Mouse (Mus musculus): ENCODE data around the gene Fry. TPM values are rescaled to one million over a fixed set of nuclear protein-coding genes. Genes with fewer than 3 reads are reported as not detected.

The Fry gene
- total RNA-seq, 1 experiment from 2014 or later, result 51.4 TPM

DNA sequence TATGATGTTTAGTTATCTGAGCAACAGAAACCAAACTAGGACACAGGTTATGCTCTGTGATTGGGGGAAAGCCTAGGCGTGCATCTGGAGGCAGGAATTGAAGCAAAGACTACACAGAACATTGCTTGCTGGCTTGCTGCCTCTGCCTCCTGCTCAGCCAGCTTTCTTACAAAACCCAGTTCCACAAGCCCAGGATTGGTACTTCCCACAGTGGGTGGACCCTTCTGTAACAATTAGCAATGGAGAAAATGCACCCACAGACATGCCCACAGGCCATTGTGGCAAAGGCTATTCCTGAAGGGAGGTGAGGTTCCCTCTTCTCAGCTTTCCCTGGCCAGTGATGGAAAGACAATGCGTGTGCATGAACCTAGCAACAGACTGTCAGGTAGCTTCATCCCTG lies 4.1 kb downstream of the Fry start:
- ATAC-seq (replicated peaks; ENCODE audit: insufficient number of reproducible peaks, low FRiP score, low TSS enrichment, poor library complexity, severe bottlenecking), result no peak

DNA sequence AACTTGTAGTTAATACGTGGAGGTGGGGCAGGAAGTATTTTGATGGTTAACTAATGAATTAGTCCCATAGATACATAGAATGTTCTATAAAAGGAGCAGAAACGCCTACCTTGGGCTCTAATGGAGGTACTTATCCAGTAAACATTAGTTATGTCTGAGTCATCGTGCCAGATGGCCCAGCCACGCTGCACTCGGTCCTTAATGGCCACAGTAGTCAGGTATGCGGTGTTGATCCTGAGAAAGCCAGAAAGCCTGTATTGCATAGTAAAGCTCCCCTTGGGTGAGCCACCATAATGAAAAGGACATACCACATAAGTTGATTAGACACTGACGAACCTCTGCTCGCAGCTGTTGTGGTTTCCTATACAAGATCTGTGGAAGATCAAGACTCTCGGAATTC lies 7.5 kb downstream of the Fry start:
- ATAC-seq (replicated peaks; ENCODE audit: insufficient number of reproducible peaks, low FRiP score, low TSS enrichment, poor library complexity, severe bottlenecking), result 0 out of 2 replicates have a peak, but pooled peaks have one; percentile 25

- ATAC-seq (replicated peaks; ENCODE audit: insufficient number of reproducible peaks, low FRiP score, low TSS enrichment, poor library complexity, severe bottlenecking), result no peak
Observed at GRCm38 (mm10) chr5:150128432-150128831, 10.0 kb downstream of the Fry start.

DNA sequence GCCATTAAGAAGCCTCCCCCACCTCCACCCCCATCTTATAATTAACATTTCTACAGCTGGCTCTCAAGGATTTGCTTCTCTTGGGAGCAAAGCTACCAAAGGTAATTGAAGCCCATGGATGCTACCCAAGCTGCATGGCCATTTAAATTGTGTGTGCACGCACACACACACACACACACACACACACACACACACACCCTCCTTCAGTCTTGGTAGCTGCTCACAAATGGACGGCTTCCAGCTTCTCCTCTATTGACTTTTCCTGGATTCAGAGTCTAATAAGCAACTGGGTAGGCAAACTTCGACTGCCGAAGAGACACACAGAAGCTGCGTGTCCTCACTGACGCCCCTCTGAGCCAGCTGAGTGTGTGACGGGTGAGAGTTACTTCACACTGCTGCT lies 11.7 kb downstream of the Fry start:
- no peak for ATAC-seq (replicated peaks; ENCODE audit: insufficient number of reproducible peaks, low FRiP score, low TSS enrichment, poor library complexity, severe bottlenecking)

- no peak for ATAC-seq (replicated peaks; ENCODE audit: insufficient number of reproducible peaks, low FRiP score, low TSS enrichment, poor library complexity, severe bottlenecking)
Observed at GRCm38 (mm10) chr5:150131166-150131565, 12.7 kb downstream of the Fry start.

DNA sequence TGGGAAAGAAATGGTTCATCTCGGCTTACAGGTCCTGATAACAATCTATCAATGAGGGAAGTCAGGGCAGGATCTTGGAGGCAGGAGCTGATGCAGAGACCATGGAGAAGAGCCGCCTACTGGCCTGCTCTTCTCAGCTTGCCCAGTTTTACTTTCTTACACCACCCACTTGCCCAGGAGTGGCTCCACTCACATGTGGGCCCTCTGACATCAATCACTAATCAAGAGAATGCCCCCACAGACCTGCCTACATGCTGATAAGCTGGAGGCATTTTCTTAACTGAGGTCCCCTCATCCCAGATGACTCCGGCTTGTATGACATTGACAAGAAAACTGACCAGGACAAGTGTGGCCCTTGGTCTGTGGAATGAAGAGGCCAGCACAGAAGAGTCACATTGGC lies 16.2 kb downstream of the Fry start:
- ATAC-seq (replicated peaks; ENCODE audit: insufficient number of reproducible peaks, low FRiP score, low TSS enrichment, poor library complexity, severe bottlenecking), result no peak

GRCm38 (mm10) chr5:150135529-150135928 lies 17.1 kb downstream of the Fry start:
- ATAC-seq (replicated peaks; ENCODE audit: insufficient number of reproducible peaks, low FRiP score, low TSS enrichment, poor library complexity, severe bottlenecking), result no peak

DNA sequence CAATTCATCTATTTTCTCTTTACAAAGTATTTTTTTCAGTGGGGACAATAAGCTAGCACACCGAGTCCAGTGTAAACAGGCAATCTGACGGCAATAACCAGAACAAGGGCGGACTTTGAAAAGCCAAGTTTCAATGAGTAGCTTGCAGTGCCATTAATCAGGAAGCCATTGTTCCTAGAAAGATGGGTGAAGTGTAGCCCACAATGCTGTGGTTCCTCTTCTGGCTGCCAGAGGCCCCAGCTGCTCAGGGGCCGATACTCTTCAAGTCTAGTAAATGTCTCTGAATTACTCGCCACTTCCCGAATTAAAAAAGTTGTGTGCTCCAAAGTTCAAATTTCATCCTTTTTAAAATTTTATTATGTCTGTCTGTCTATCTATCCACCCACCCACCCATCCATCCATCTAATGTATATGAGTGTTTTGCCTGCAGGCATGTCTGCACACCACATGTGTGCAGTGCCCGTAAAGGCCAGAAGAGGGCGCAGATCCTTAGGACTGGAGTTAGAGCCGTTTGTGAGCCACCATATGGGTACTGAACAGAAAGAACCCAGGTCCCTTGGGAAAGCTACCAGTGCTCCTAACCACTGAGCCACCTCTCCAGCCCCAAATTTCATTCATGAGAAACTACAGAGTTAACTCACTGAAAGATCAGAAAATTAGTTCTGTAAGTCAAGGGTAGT lies 19.5 kb downstream of the Fry start:
- ATAC-seq (replicated peaks; ENCODE audit: insufficient number of reproducible peaks, low FRiP score, low TSS enrichment, poor library complexity, severe bottlenecking), result peak; percentile 77

GRCm38 (mm10) chr5:150140513-150140912 lies 22.1 kb downstream of the Fry start:
- ATAC-seq (replicated peaks; ENCODE audit: insufficient number of reproducible peaks, low FRiP score, low TSS enrichment, poor library complexity, severe bottlenecking), result peak; percentile 52; the same call in 1 of the 2 replicates

- no peak for ATAC-seq (replicated peaks; ENCODE audit: insufficient number of reproducible peaks, low FRiP score, low TSS enrichment, poor library complexity, severe bottlenecking)
Observed at GRCm38 (mm10) chr5:150145967-150146366, 27.5 kb downstream of the Fry start.

GRCm38 (mm10) chr5:150146612-150147011 lies 28.2 kb downstream of the Fry start:
- ATAC-seq (replicated peaks; ENCODE audit: insufficient number of reproducible peaks, low FRiP score, low TSS enrichment, poor library complexity, severe bottlenecking), result no peak

GRCm38 (mm10) chr5:150149725-150150124 lies 31.3 kb downstream of the Fry start:
- ATAC-seq (replicated peaks; ENCODE audit: insufficient number of reproducible peaks, low FRiP score, low TSS enrichment, poor library complexity, severe bottlenecking), result no peak

GRCm38 (mm10) chr5:150150986-150151385 lies 32.5 kb downstream of the Fry start:
- no peak for ATAC-seq (replicated peaks; ENCODE audit: insufficient number of reproducible peaks, low FRiP score, low TSS enrichment, poor library complexity, severe bottlenecking)

DNA sequence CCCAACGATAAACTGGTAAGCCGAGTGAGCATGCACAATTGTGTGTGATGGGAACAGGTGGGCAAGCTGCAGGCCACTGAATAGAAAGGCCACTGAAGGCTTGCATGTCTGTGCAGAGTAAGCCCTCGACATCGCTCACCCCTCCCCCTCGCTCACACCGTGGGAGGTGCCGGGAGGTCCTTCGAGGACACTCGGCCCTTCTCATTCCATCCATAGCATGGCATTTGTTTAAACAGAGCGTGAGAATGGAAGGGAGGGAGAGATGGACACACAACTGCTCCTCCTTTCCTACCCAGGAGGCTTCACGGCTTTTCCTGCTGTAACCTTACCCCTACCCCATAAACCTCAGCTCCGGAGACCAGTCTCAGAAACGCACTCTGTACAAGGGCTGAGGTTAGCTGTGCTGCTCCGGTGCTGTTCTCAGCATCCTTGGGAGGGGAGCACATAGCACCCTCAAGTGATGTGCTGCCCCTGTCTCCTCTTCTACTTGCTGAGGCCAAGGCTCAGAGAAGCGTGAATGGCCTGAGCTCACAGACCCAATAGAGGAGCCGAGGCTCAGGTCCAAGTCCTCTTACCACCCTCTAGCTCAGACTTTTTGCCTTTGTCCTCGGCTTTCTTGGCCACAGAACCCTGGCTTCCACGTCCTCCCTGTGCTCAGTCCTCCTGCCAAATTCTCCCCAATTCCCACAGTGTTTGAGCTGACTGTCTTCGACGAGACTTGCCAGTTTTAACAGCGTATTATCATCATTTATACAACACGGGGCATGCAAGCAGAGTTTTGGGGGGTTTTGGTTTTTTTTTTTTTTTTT lies 33.8 kb downstream of the Fry start:
- no peak for ATAC-seq (replicated peaks; ENCODE audit: insufficient number of reproducible peaks, low FRiP score, low TSS enrichment, poor library complexity, severe bottlenecking)

DNA sequence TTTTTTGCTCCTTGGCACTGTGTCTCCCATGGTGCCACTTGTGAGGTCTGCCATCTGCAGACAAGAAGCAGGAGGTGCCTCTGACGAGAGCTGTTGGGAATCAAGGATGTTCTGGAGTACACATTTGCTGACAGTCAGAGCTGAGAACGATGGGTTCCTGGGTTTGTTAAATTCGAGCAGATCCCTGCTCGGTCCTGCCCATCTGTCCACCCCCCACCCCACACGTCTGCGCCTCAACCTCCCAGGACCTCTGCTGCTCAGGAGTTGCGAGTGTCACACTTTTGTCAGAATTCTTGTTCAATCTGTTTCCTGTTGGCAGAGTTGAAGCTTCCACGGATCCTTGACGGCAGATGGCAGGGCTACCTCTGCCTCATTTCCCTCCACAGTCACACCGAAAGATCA lies 34.4 kb downstream of the Fry start:
- ATAC-seq (replicated peaks; ENCODE audit: insufficient number of reproducible peaks, low FRiP score, low TSS enrichment, poor library complexity, severe bottlenecking), result no peak

GRCm38 (mm10) chr5:150155388-150155787 lies 36.9 kb downstream of the Fry start:
- ATAC-seq (replicated peaks; ENCODE audit: insufficient number of reproducible peaks, low FRiP score, low TSS enrichment, poor library complexity, severe bottlenecking), result peak; percentile 37; the same call in 1 of the 2 replicates

DNA sequence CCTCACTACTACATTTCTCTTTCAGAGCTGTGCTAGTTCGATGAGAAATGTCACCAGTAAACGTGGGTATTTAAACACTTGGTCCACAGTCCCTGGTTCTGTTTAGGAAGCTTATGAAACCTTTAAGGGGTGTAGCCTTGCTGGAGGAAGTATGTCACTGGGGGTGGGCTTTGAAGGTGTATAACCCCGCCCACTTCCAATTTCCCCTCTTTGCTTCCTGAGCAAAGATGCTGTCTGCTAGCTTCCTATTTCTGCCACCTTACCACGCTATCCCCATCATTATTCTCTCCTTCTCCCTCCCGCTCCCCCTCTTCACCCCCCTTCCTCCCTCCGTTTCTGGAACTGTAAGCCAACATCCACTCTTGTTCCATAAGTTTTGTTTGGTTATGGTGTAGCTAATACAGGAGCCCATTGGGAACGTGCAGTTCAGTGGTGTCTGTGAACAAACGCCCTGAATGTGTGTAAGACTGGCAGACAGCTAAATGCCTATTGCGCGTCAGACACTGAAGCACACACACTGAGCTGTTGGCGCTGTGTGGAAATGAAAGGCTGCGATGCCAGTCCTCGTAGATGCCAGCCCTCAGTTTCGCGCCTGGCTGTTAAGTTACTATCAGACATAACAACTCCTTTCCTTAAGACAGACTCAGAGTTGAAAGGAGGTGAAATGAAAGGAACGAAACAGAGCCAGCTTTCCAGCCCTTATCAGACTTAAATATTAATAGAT lies 37.8 kb downstream of the Fry start:
- peak; percentile 41 for ATAC-seq (replicated peaks; ENCODE audit: insufficient number of reproducible peaks, low FRiP score, low TSS enrichment, poor library complexity, severe bottlenecking)

DNA sequence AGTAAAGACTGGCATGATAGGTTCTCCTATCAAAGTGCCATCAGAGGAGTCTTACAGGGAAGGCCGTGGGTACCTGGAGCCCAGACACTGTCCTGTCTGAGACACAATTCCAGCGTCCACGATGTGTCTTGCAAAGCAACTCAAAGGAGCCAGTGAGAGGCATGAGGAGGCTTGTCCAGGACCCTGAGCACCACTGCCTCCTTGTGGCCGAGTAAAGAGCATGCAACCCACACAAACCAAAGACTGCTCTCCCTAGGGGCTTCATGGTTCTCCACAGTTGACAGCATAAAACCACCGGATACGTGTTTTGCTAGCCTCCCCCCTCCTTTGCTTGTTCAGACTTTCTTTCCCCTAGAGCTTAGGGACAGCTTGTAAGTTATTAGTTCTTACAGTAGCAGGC lies 39.2 kb downstream of the Fry start:
- ATAC-seq (replicated peaks; ENCODE audit: insufficient number of reproducible peaks, low FRiP score, low TSS enrichment, poor library complexity, severe bottlenecking), result peak; percentile 63; the same call in 1 of the 2 replicates

GRCm38 (mm10) chr5:150159151-150159550 lies 40.7 kb downstream of the Fry start:
- no peak for ATAC-seq (replicated peaks; ENCODE audit: insufficient number of reproducible peaks, low FRiP score, low TSS enrichment, poor library complexity, severe bottlenecking)

All from monocyte, adult 5-6 weeks (primary cell).